Mouse (Mus musculus) adrenal gland, adult 2 months (tissue): ENCODE results near the gene Atp6v1f. TPM values are rescaled to one million over a fixed set of nuclear protein-coding genes. Genes with fewer than 3 reads are reported as not detected.

Experiments
- polyA plus RNA-seq: library from polyadenylated mRNA; depleted of rRNA; stranded (reverse); fragments of >200 nt; gene quantifications from 2 replicates; pipeline ENCODE4 v1.2.3, GENCODE M21; 2012; rRNA removed
- total RNA-seq, 2 experiments: library from RNA; stranded (reverse); gene quantifications; 2 replicates each; pipeline ENCODE4 v1.2.3; 2021

Atp6v1f gene
- total and polyA plus RNA-seq, 3 experiments: 221 to 344 (median 237) TPM

Other genes with a start within 250 kb of the Atp6v1f start
- gene Hilpda, start 195.2 kb upstream of the Atp6v1f start, total RNA-seq: 1 to 10 TPM; 2.6 to 6.8 TPM
- gene Hilpda, start 195.2 kb upstream of the Atp6v1f start, polyA plus RNA-seq: 10.0 and 12.1 TPM in 2 replicates
- under 1 TPM in 1 of 2 experiments, not detected in 1; 0.29 TPM for gene Fam71f2, start 188.1 kb upstream of the Atp6v1f start, total RNA-seq
- 0.18 and 0.35 TPM in 2 replicates for gene Fam71f2, start 188.1 kb upstream of the Atp6v1f start, polyA plus RNA-seq
- gene Fam71f1, start 148.6 kb upstream of the Atp6v1f start, total RNA-seq: not detected
- gene Fam71f1, start 148.6 kb upstream of the Atp6v1f start, polyA plus RNA-seq: not detected in 2 replicates
- 100 to 1,000 TPM; 125 to 150 TPM for gene Calu, start 119.6 kb upstream of the Atp6v1f start, total RNA-seq
- gene Calu, start 119.6 kb upstream of the Atp6v1f start, polyA plus RNA-seq: 14.3 and 18.5 TPM in 2 replicates
- gene Opn1sw, start 79.2 kb upstream of the Atp6v1f start, total RNA-seq: not detected
- gene Opn1sw, start 79.2 kb upstream of the Atp6v1f start, polyA plus RNA-seq: not detected in 2 replicates
- gene Ccdc136, start 71.4 kb upstream of the Atp6v1f start, total RNA-seq: 1 to 10 TPM; 3.4 to 3.9 TPM
- 1.2 and 2.1 TPM in 2 replicates for gene Ccdc136, start 71.4 kb upstream of the Atp6v1f start, polyA plus RNA-seq
- gene Flnc, start 34.5 kb upstream of the Atp6v1f start, total RNA-seq: 1 to 10 TPM; 2.3 to 7.6 TPM
- gene Flnc, start 34.5 kb upstream of the Atp6v1f start, polyA plus RNA-seq: 0.88 and 1.6 TPM in 2 replicates
- gene Atp6v1fnb, start 3.7 kb downstream of the Atp6v1f start, total RNA-seq: under 1 TPM in 1 of 2 experiments, not detected in 1; 0.46 TPM
- not detected in 2 replicates for gene Atp6v1fnb, start 3.7 kb downstream of the Atp6v1f start, polyA plus RNA-seq
- 1 to 10 TPM; 1.9 to 2.1 TPM for gene Kcp, start 40.2 kb downstream of the Atp6v1f start, total RNA-seq
- 6.6 and 8.3 TPM in 2 replicates for gene Kcp, start 40.2 kb downstream of the Atp6v1f start, polyA plus RNA-seq
- gene Irf5, start 58.9 kb downstream of the Atp6v1f start, total RNA-seq: 1 to 10 TPM; 4.9 to 6.6 TPM
- 15.0 and 15.1 TPM in 2 replicates for gene Irf5, start 58.9 kb downstream of the Atp6v1f start, polyA plus RNA-seq
- 10 to 100 TPM; 46.3 to 62.8 TPM for gene Tnpo3, start 142.2 kb downstream of the Atp6v1f start, total RNA-seq
- 58.6 and 66.8 TPM in 2 replicates for gene Tnpo3, start 142.2 kb downstream of the Atp6v1f start, polyA plus RNA-seq
- gene Tspan33, start 226.5 kb downstream of the Atp6v1f start, total RNA-seq: 1 to 10 TPM; 2.2 to 2.5 TPM
- 1.2 and 1.5 TPM in 2 replicates for gene Tspan33, start 226.5 kb downstream of the Atp6v1f start, polyA plus RNA-seq